Mouse (Mus musculus): ENCODE measurements around the gene Sez6l2. TPM values are rescaled to one million over a fixed set of nuclear protein-coding genes. Genes with fewer than 3 reads are reported as not detected.

The Sez6l2 gene
- polyA plus RNA-seq, 1 experiment from 2014 or later = 0.15 TPM

GRCm38 (mm10) chr7:126950647-126951615 is 568 bp downstream of the Sez6l2 start:
- Histone ChIP-seq H3K9ac (ENCODE audit: low read depth, low read length) (no peak overlapping the region), H3K27me3 (ENCODE audit: control insufficient read depth, insufficient read depth, low read depth, low read length) (peaks cover 29% of the 10 kb centered on the region), H3K4me3 (ENCODE audit: low read depth, low read length) (no peak overlapping the region), H3K4me1 (ENCODE audit: control insufficient read depth, low read depth, low read length) (peaks cover 5% of the 10 kb centered on the region), H3K36me3 (ENCODE audit: control insufficient read depth, insufficient read depth) (no peaks in the 10 kb centered on the region), H3K9me3 (replicated peaks; ENCODE audit: control insufficient read depth, low read length) (no peaks in the 10 kb centered on the region), H3K27ac (ENCODE audit: low read length) (no peak overlapping the region), H3K4me2 (ENCODE audit: low read depth, low read length) (no peak overlapping the region)
- ATAC-seq (ENCODE audit: low read depth) = no peak
- WGBS (ENCODE audit: insufficient replicate concordance) = 9% methylated on average over 26 of the region's 26 CpGs

- Histone ChIP-seq H3K9ac (ENCODE audit: low read depth, low read length) (no peak overlapping the region), H3K4me2 (ENCODE audit: low read depth, low read length) (no peak overlapping the region), H3K4me3 (ENCODE audit: low read depth, low read length) (no peak overlapping the region), H3K27me3 (ENCODE audit: control insufficient read depth, insufficient read depth, low read depth, low read length) (peaks cover 29% of the 10 kb centered on the region), H3K36me3 (ENCODE audit: control insufficient read depth, insufficient read depth) (no peaks in the 10 kb centered on the region), H3K27ac (ENCODE audit: low read length) (no peak overlapping the region), H3K4me1 (ENCODE audit: control insufficient read depth, low read depth, low read length) (peaks cover 5% of the 10 kb centered on the region), H3K9me3 (replicated peaks; ENCODE audit: control insufficient read depth, low read length) (no peaks in the 10 kb centered on the region)
- no peak for ATAC-seq (ENCODE audit: low read depth)
- 23% methylated on average over 4 of the region's 4 CpGs for WGBS (ENCODE audit: insufficient replicate concordance)
Observed at GRCm38 (mm10) chr7:126951741-126952140, 1.4 kb downstream of the Sez6l2 start.

- Histone ChIP-seq H3K4me2 (ENCODE audit: low read depth, low read length) (no peak overlapping the region), H3K4me1 (ENCODE audit: control insufficient read depth, low read depth, low read length) (peaks cover 5% of the 10 kb centered on the region), H3K9me3 (replicated peaks; ENCODE audit: control insufficient read depth, low read length) (no peaks in the 10 kb centered on the region), H3K27ac (ENCODE audit: low read length) (no peak overlapping the region), H3K36me3 (ENCODE audit: control insufficient read depth, insufficient read depth) (no peaks in the 10 kb centered on the region), H3K9ac (ENCODE audit: low read depth, low read length) (no peak overlapping the region), H3K27me3 (ENCODE audit: control insufficient read depth, insufficient read depth, low read depth, low read length) (peaks cover 29% of the 10 kb centered on the region), H3K4me3 (ENCODE audit: low read depth, low read length) (no peak overlapping the region)
- WGBS (ENCODE audit: insufficient replicate concordance) = 0% methylated on average over 7 of the region's 8 CpGs
- no peak for ATAC-seq (ENCODE audit: low read depth)
Observed at GRCm38 (mm10) chr7:126952646-126953045, 2.3 kb downstream of the Sez6l2 start.

GRCm38 (mm10) chr7:126955125-126955524 is 4.8 kb downstream of the Sez6l2 start:
- Histone ChIP-seq H3K9ac (ENCODE audit: low read depth, low read length) (no peak overlapping the region), H3K36me3 (ENCODE audit: control insufficient read depth, insufficient read depth) (no peaks in the 10 kb centered on the region), H3K27ac (ENCODE audit: low read length) (no peak overlapping the region), H3K4me2 (ENCODE audit: low read depth, low read length) (no peak overlapping the region), H3K4me1 (ENCODE audit: control insufficient read depth, low read depth, low read length) (no peaks in the 10 kb centered on the region), H3K9me3 (replicated peaks; ENCODE audit: control insufficient read depth, low read length) (no peaks in the 10 kb centered on the region), H3K27me3 (ENCODE audit: control insufficient read depth, insufficient read depth, low read depth, low read length) (peaks cover 21% of the 10 kb centered on the region), H3K4me3 (ENCODE audit: low read depth, low read length) (no peak overlapping the region)
- WGBS (ENCODE audit: insufficient replicate concordance) = 25% methylated on average over 3 of the region's 3 CpGs
- ATAC-seq (ENCODE audit: low read depth) = no peak

- Histone ChIP-seq H3K27ac (ENCODE audit: low read length) (no peak overlapping the region), H3K9ac (ENCODE audit: low read depth, low read length) (no peak overlapping the region), H3K27me3 (ENCODE audit: control insufficient read depth, insufficient read depth, low read depth, low read length) (peaks cover 8% of the 10 kb centered on the region), H3K4me1 (ENCODE audit: control insufficient read depth, low read depth, low read length) (no peaks in the 10 kb centered on the region), H3K4me3 (ENCODE audit: low read depth, low read length) (no peak overlapping the region), H3K9me3 (replicated peaks; ENCODE audit: control insufficient read depth, low read length) (no peaks in the 10 kb centered on the region), H3K36me3 (ENCODE audit: control insufficient read depth, insufficient read depth) (no peaks in the 10 kb centered on the region), H3K4me2 (ENCODE audit: low read depth, low read length) (no peak overlapping the region)
- ATAC-seq (ENCODE audit: low read depth) = no peak
- WGBS (ENCODE audit: insufficient replicate concordance) = 32% methylated on average over 9 of the region's 9 CpGs
Observed at GRCm38 (mm10) chr7:126959780-126960179, 9.4 kb downstream of the Sez6l2 start.

GRCm38 (mm10) chr7:126961095-126961494 is 10.7 kb downstream of the Sez6l2 start:
- Histone ChIP-seq H3K27ac (ENCODE audit: low read length) (no peak overlapping the region), H3K9me3 (replicated peaks; ENCODE audit: control insufficient read depth, low read length) (no peaks in the 10 kb centered on the region), H3K4me2 (ENCODE audit: low read depth, low read length) (no peak overlapping the region), H3K27me3 (ENCODE audit: control insufficient read depth, insufficient read depth, low read depth, low read length) (peaks cover 8% of the 10 kb centered on the region), H3K4me1 (ENCODE audit: control insufficient read depth, low read depth, low read length) (no peaks in the 10 kb centered on the region), H3K4me3 (ENCODE audit: low read depth, low read length) (no peak overlapping the region), H3K36me3 (ENCODE audit: control insufficient read depth, insufficient read depth) (no peaks in the 10 kb centered on the region), H3K9ac (ENCODE audit: low read depth, low read length) (no peak overlapping the region)
- no peak for ATAC-seq (ENCODE audit: low read depth)
- WGBS (ENCODE audit: insufficient replicate concordance) = 72% methylated on average over 5 of the region's 5 CpGs

- no peaks in the 10 kb centered on the region for H3K9me3 ChIP-seq (replicated peaks; ENCODE audit: control insufficient read depth, low read length)
- H3K27me3 ChIP-seq (ENCODE audit: control insufficient read depth, insufficient read depth, low read depth, low read length) = peaks cover 8% of the 10 kb centered on the region
- no peaks in the 10 kb centered on the region for H3K36me3 ChIP-seq (ENCODE audit: control insufficient read depth, insufficient read depth)
- H3K9ac ChIP-seq (ENCODE audit: low read depth, low read length) = no peak overlapping the region
- H3K27ac ChIP-seq (ENCODE audit: low read length) = no peak overlapping the region
- H3K4me2 ChIP-seq (ENCODE audit: low read depth, low read length) = no peak overlapping the region
- no peak overlapping the region for H3K4me3 ChIP-seq (ENCODE audit: low read depth, low read length)
- H3K4me1 ChIP-seq (ENCODE audit: control insufficient read depth, low read depth, low read length) = no peaks in the 10 kb centered on the region
- WGBS (ENCODE audit: insufficient replicate concordance) = 76% methylated on average over 4 of the region's 4 CpGs
- no peak for ATAC-seq (ENCODE audit: low read depth)
Observed at GRCm38 (mm10) chr7:126961965-126962364, 11.6 kb downstream of the Sez6l2 start.

GRCm38 (mm10) chr7:126963548-126964286 is 13.4 kb downstream of the Sez6l2 start:
- Histone ChIP-seq H3K9me3 (replicated peaks; ENCODE audit: control insufficient read depth, low read length) (no peaks in the 10 kb centered on the region), H3K4me3 (ENCODE audit: low read depth, low read length) (no peak overlapping the region), H3K4me1 (ENCODE audit: control insufficient read depth, low read depth, low read length) (no peaks in the 10 kb centered on the region), H3K4me2 (ENCODE audit: low read depth, low read length) (no peak overlapping the region), H3K9ac (ENCODE audit: low read depth, low read length) (no peak overlapping the region), H3K27ac (ENCODE audit: low read length) (no peak overlapping the region), H3K27me3 (ENCODE audit: control insufficient read depth, insufficient read depth, low read depth, low read length) (peaks cover 8% of the 10 kb centered on the region), H3K36me3 (ENCODE audit: control insufficient read depth, insufficient read depth) (no peaks in the 10 kb centered on the region)
- WGBS (ENCODE audit: insufficient replicate concordance) = 26% methylated on average over 19 of the region's 19 CpGs
- no peak; the same call in 1 of the 2 replicates for ATAC-seq (ENCODE audit: low read depth)

GRCm38 (mm10) chr7:126965568-126965967 is 15.2 kb downstream of the Sez6l2 start:
- WGBS (ENCODE audit: insufficient replicate concordance) = 36% methylated on average over 3 of the region's 3 CpGs
- Histone ChIP-seq H3K36me3 (ENCODE audit: control insufficient read depth, insufficient read depth) (no peaks in the 10 kb centered on the region), H3K4me3 (ENCODE audit: low read depth, low read length) (no peak overlapping the region), H3K4me2 (ENCODE audit: low read depth, low read length) (no peak overlapping the region), H3K4me1 (ENCODE audit: control insufficient read depth, low read depth, low read length) (no peaks in the 10 kb centered on the region), H3K27ac (ENCODE audit: low read length) (no peak overlapping the region), H3K27me3 (ENCODE audit: control insufficient read depth, insufficient read depth, low read depth, low read length) (peaks cover 8% of the 10 kb centered on the region), H3K9ac (ENCODE audit: low read depth, low read length) (no peak overlapping the region), H3K9me3 (replicated peaks; ENCODE audit: control insufficient read depth, low read length) (no peaks in the 10 kb centered on the region)
- no peak for ATAC-seq (ENCODE audit: low read depth)

Measured in liver, embryonic 16.5 days (tissue).